Mouse (Mus musculus): ENCODE results near the gene Ghrl. TPM values are rescaled to one million over a fixed set of nuclear protein-coding genes. Genes with fewer than 3 reads are reported as not detected.
"Not testable (repeated sequence)": the region's sequence is repeated elsewhere in the genome, so short reads cannot be mapped to it uniquely, and the experiment has no call there.

Gene Ghrl
- polyA plus RNA-seq, 1 experiment from 2014 or later = not detected

- no peak for ATAC-seq
- Histone ChIP-seq H3K4me2 (no peak overlapping the region), H3K9ac (no peak overlapping the region), H3K4me3 (no peak overlapping the region), H3K9me3 (replicated peaks) (no peaks in the 10 kb centered on the region), H3K27ac (no peak overlapping the region), H3K27me3 (replicated peaks) (no peaks in the 10 kb centered on the region), H3K36me3 (peaks cover 14% of the 10 kb centered on the region; the same call in 1 of the 2 replicates), H3K4me1 (peaks cover 30% of the 10 kb centered on the region)
- 81% methylated on average over 14 of the region's 14 CpGs for WGBS (ENCODE audit: insufficient replicate concordance)
Observed at GRCm38 (mm10) chr6:113678246-113679012, 41.3 kb downstream of the Ghrl start.

DNA sequence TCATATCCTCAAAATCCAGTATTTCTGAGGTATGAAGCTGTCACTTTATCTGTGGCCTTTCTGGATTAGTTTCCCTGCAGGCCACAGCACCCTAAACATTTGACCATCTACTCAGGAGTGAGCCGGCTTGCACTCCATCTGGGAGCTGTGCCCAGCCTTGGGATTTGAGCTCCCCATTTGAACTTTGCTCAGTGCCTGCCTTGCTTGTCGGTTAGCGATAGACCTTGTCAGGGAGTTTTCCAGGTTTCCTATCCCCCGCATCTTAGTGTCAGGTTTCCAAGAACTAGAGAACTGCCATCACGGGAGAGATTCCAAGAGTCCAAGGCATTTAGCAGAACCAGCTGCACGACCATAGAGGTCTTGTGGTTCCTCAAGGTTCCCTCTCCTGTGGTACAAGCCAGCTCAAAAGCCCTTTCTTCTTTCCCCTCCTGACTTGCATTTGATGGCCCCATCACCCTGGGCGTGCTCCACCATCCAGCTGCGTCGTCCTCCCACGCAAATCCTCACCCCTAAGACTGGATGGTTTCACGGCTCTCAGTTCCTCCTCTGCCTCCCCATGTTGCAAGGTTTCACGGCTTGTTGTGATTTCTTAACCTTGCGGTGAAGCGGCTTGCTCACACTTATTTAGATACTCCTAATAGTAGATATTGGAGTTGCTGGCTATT is 42.5 kb downstream of the Ghrl start:
- H3K4me1 ChIP-seq = peaks cover 34% of the 10 kb centered on the region
- H3K9me3 ChIP-seq (replicated peaks) = no peaks in the 10 kb centered on the region
- H3K27ac ChIP-seq = no peak overlapping the region
- 70% methylated on average over 14 of the region's 14 CpGs for WGBS (ENCODE audit: insufficient replicate concordance)
- H3K4me3 ChIP-seq = no peak overlapping the region
- H3K36me3 ChIP-seq = peaks cover 22% of the 10 kb centered on the region; the same call in 1 of the 2 replicates
- no peak overlapping the region for H3K9ac ChIP-seq
- H3K27me3 ChIP-seq (replicated peaks) = no peaks in the 10 kb centered on the region
- ATAC-seq = no peak
- no peak overlapping the region for H3K4me2 ChIP-seq

DNA sequence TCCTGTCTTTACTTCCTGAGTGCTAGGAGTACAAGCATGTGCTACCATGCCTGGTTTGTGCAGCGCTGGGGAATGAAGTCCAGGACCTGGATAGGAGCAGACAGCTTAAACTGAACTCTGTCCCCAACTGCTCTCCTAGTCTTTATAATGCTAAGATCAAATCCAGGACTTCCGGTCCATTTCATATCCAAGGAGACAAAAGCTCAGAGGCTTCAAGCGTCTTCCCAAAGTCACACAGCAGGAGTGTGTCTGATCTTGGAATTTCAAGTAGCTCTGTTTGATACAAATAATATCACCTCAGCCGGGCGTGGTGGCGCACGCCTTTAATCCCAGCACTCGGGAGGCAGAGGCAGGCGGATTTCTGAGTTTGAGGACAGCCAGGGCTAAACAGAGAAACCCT is 43.7 kb downstream of the Ghrl start:
- H3K27me3 ChIP-seq (replicated peaks) = no peaks in the 10 kb centered on the region
- H3K4me1 ChIP-seq = peaks cover 26% of the 10 kb centered on the region
- no peak overlapping the region for H3K4me2 ChIP-seq
- H3K27ac ChIP-seq = no peak overlapping the region
- ATAC-seq = no peak
- H3K36me3 ChIP-seq = peaks cover 31% of the 10 kb centered on the region; the same call in 1 of the 2 replicates
- 86% methylated on average over 9 of the region's 9 CpGs for WGBS (ENCODE audit: insufficient replicate concordance)
- H3K9me3 ChIP-seq (replicated peaks) = peaks cover 6% of the 10 kb centered on the region
- H3K4me3 ChIP-seq = no peak overlapping the region
- H3K9ac ChIP-seq = no peak overlapping the region

DNA sequence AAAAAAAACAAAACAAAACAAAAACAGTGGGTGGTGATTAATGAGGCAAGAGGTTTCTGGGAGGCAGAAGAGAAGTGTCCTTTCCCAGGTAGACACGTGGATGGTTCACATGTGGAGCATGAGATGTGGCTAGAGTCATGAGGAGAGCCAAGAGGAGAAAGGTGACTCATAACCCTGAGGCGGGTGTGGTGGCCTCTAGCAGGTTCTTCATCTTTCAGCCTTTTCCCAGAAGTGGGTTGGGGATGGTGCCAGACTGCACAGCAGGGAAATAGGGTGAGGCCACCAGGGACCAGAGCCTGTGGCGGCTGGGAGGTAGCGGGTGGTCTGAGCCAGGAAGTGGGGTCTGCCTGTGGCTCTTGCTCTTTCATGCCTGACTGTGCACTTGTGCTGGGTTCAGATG is 44.4 kb downstream of the Ghrl start:
- Histone ChIP-seq H3K4me2 (no peak overlapping the region), H3K9me3 (replicated peaks) (peaks cover 6% of the 10 kb centered on the region), H3K9ac (no peak overlapping the region), H3K27ac (no peak overlapping the region), H3K4me3 (no peak overlapping the region), H3K36me3 (peaks cover 31% of the 10 kb centered on the region; the same call in 1 of the 2 replicates), H3K4me1 (peaks cover 19% of the 10 kb centered on the region), H3K27me3 (replicated peaks) (no peaks in the 10 kb centered on the region)
- WGBS (ENCODE audit: insufficient replicate concordance) = 70% methylated on average over 4 of the region's 4 CpGs
- ATAC-seq = 0 out of 2 replicates have a peak, but pooled peaks have one; percentile 16

- ATAC-seq = no peak
- Histone ChIP-seq H3K4me3 (no peak overlapping the region), H3K27ac (no peak overlapping the region), H3K27me3 (replicated peaks) (no peaks in the 10 kb centered on the region), H3K4me2 (no peak overlapping the region), H3K4me1 (peaks cover 32% of the 10 kb centered on the region), H3K9me3 (replicated peaks) (peaks cover 6% of the 10 kb centered on the region), H3K9ac (no peak overlapping the region), H3K36me3 (peaks cover 28% of the 10 kb centered on the region; the same call in 1 of the 2 replicates)
- 65% methylated on average over 6 of the region's 6 CpGs for WGBS (ENCODE audit: insufficient replicate concordance)
Observed at GRCm38 (mm10) chr6:113672989-113673388, 46.7 kb downstream of the Ghrl start.

GRCm38 (mm10) chr6:113672029-113672428 is 47.7 kb downstream of the Ghrl start:
- not testable (repeated sequence) for H3K4me2 ChIP-seq; H3K9me3 ChIP-seq (replicated peaks); H3K4me3 ChIP-seq; ATAC-seq; H3K27me3 ChIP-seq (replicated peaks); H3K9ac ChIP-seq; H3K27ac ChIP-seq
- H3K4me1 ChIP-seq = peaks cover 31% of the 10 kb centered on the region
- WGBS (ENCODE audit: insufficient replicate concordance) = 65% methylated on average over 1 of the region's 1 CpGs
- H3K36me3 ChIP-seq = peaks cover 28% of the 10 kb centered on the region; the same call in 1 of the 2 replicates

DNA sequence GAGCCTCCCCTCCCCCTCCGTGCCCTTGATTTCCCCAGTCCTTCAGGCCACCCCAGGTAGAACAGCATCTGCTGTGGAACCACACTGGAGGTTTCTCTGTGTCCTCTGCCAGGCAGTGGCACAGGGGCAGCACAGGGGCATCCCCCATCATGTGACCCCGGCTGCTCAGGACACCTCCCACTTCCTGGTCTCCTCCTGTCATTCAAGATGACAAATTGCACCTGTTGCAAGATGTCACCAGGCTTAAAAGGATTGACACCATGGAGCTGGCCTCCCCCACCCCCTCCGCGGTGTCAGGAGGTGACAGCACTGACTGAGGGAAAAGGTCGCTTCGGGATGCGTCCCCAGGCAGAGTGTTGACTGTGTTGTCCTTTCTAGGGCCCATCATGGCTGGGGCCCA is 49.9 kb downstream of the Ghrl start:
- peaks cover 6% of the 10 kb centered on the region for H3K9me3 ChIP-seq (replicated peaks)
- WGBS (ENCODE audit: insufficient replicate concordance) = 74% methylated on average over 7 of the region's 7 CpGs
- peaks cover 30% of the 10 kb centered on the region for H3K4me1 ChIP-seq
- no peak overlapping the region for H3K9ac ChIP-seq
- peaks cover 24% of the 10 kb centered on the region; the same call in 1 of the 2 replicates for H3K36me3 ChIP-seq
- no peak overlapping the region for H3K4me3 ChIP-seq
- no peak for ATAC-seq
- no peak overlapping the region for H3K27ac ChIP-seq
- no peak overlapping the region for H3K4me2 ChIP-seq
- no peaks in the 10 kb centered on the region for H3K27me3 ChIP-seq (replicated peaks)

DNA sequence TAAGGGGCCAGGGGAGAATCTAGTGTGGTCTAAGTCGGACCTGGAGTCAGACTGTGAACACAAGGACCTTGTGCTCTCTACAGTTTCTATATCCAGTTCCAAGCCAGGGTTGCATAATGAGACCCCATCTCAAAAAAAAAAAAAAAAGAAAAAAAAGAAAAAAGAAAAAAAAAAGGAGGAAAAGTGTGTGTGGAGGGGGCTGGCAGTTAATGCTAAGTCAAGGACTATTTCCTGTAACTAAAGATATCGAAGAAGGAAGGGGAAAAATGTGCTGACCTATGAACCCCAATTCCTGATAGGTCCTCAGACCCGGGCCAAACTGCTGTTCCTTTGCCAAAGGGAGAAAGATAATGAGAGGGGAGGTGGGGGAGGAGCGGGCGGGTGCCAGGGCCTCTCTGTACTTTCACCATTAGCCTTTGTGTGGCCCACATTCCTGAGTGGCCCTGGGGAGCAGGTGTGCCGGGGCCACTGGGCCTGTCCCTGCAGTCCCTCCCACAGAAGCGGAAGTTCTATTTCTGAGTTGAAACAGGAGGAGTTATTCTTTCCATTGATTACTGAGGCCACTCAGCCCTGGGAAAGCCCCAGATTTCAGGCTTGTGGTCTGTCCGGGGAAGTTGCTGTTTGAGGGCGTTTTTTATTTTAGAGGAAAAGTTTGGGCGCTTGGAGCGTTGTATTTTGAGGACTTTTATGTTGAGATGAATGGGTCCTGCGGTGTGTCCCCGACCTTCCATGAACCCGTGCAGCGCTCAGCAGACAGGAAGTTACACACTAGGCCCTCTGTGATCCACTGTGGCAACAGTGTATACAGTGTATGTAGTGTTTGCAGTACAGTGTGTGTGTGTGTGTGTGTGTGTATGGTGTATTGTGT is 51.2 kb downstream of the Ghrl start:
- H3K4me2 ChIP-seq = peak overlapping the region; percentile 41
- WGBS (ENCODE audit: insufficient replicate concordance) = 27% methylated on average over 15 of the region's 15 CpGs
- H3K4me3 ChIP-seq = no peak overlapping the region
- 0 out of 2 replicates have a peak overlapping the region, but pooled peaks have one; percentile 23 for H3K9ac ChIP-seq
- ATAC-seq = peak; percentile 58
- peaks cover 30% of the 10 kb centered on the region for H3K4me1 ChIP-seq
- H3K27ac ChIP-seq = peak overlapping the region; percentile 68
- no peaks in the 10 kb centered on the region for H3K27me3 ChIP-seq (replicated peaks)
- H3K9me3 ChIP-seq (replicated peaks) = peaks cover 6% of the 10 kb centered on the region
- peaks cover 19% of the 10 kb centered on the region; the same call in 1 of the 2 replicates for H3K36me3 ChIP-seq

- no peak overlapping the region for H3K9ac ChIP-seq
- H3K4me2 ChIP-seq = no peak overlapping the region
- H3K36me3 ChIP-seq = peaks cover 15% of the 10 kb centered on the region
- no peak overlapping the region for H3K4me3 ChIP-seq
- 73% methylated on average over 8 of the region's 8 CpGs for WGBS (ENCODE audit: insufficient replicate concordance)
- peaks cover 27% of the 10 kb centered on the region for H3K4me1 ChIP-seq
- peaks cover 12% of the 10 kb centered on the region for H3K9me3 ChIP-seq (replicated peaks)
- no peaks in the 10 kb centered on the region for H3K27me3 ChIP-seq (replicated peaks)
- no peak for ATAC-seq
- 0 out of 2 replicates have a peak overlapping the region, but pooled peaks have one; percentile 42 for H3K27ac ChIP-seq
Observed at GRCm38 (mm10) chr6:113667611-113668122, 52.0 kb downstream of the Ghrl start.

All from liver, embryonic 12.5 days (tissue).